ENCODE assay signal across 8 mouse cellular contexts in the genomic region with DNA sequence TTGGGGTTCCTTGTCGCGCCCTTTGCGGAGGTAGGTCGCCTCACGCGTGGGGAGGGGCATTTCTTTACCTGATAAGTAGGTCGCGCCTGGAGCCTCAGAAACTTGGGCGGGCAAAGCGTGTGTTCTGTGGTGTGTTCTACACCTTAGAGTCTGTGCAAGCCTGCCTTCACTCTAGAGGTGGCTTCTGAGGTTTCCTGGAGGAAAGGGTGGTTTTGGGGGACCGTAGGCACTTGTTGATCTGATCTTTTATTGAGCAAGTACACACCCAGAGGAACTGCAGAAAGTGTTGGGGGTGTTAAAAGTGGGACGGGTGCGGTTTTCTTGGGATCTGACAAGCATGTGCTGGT. TPM values are rescaled to one million over a fixed set of nuclear protein-coding genes. Genes with fewer than 3 reads are reported as not detected.
DNase-seq lines count a peak whose midpoint lies in the region; ATAC-seq and TF ChIP-seq lines count a peak whose summit lies in the region.

No protein-coding gene starts in this region.

- H3K27ac ChIP-seq in embryonic facial prominence, embryonic 15.5 days (replicated peaks): no peak overlapping the region
- H3K27ac ChIP-seq in midbrain, embryonic 16.5 days (ENCODE audit: low read length): no peak overlapping the region

- H3K9me3 ChIP-seq in embryonic facial prominence, embryonic 15.5 days (replicated peaks): no peaks in the 10 kb centered on the region
- H3K9me3 ChIP-seq in midbrain, embryonic 16.5 days (replicated peaks; ENCODE audit: control insufficient read depth, low read length, poor library complexity, severe bottlenecking): no peaks in the 10 kb centered on the region

- peaks cover 4% of the 10 kb centered on the region for H3K27me3 ChIP-seq in embryonic facial prominence, embryonic 15.5 days
- H3K27me3 ChIP-seq in midbrain, embryonic 16.5 days (ENCODE audit: control insufficient read depth, insufficient read depth, low read depth, low read length): no peaks in the 10 kb centered on the region

- peak overlapping the region; percentile 85 for H3K4me2 ChIP-seq in embryonic facial prominence, embryonic 15.5 days (replicated peaks)
- peak overlapping the region; percentile 73 for H3K4me2 ChIP-seq in midbrain, embryonic 16.5 days (ENCODE audit: low read length)

- H3K36me3 ChIP-seq in embryonic facial prominence, embryonic 15.5 days: no peaks in the 10 kb centered on the region
- no peaks in the 10 kb centered on the region for H3K36me3 ChIP-seq in midbrain, embryonic 16.5 days (ENCODE audit: control insufficient read depth, insufficient read depth, low read length)

- no peak for DNase-seq in lung, adult 2 months
- no peak for DNase-seq in lung, adult 18-20 months
- DNase-seq in cerebellum, adult 11-12 months: no peak
- DNase-seq in cerebellum, adult 18-20 months: no peak
- DNase-seq in kidney, adult 18-20 months: no peak

- TF ChIP-seq POLR2A in lung, adult 2 months (IDR thresholded peaks at IDR 0.05; ENCODE audit: borderline replicate concordance, extremely low read depth, low read depth, low read length): no peak

- WGBS in lung, adult 2 months: 17% methylated on average over 13 of the region's 13 CpGs
- WGBS in embryonic facial prominence, embryonic 15.5 days: 19% methylated on average over 13 of the region's 13 CpGs
- WGBS in midbrain, embryonic 16.5 days: 21% methylated on average over 13 of the region's 13 CpGs

- no peaks in the 10 kb centered on the region for H3K4me1 ChIP-seq in lung, adult 2 months (ENCODE audit: control insufficient read depth, insufficient read depth, low read length)
- H3K4me1 ChIP-seq in embryonic facial prominence, embryonic 15.5 days: peaks cover 6% of the 10 kb centered on the region; the same call in 1 of the 2 replicates
- H3K4me1 ChIP-seq in midbrain, embryonic 16.5 days (ENCODE audit: control insufficient read depth, insufficient read depth, low read length): no peaks in the 10 kb centered on the region

- peak overlapping the region; percentile 28 for H3K4me3 ChIP-seq in lung, adult 2 months (replicated peaks; ENCODE audit: extremely low read depth, low read depth, low read length)
- H3K4me3 ChIP-seq in embryonic facial prominence, embryonic 15.5 days (replicated peaks): peak overlapping the region; percentile 63
- peak overlapping the region; percentile 56 for H3K4me3 ChIP-seq in midbrain, embryonic 16.5 days (ENCODE audit: low read depth, low read length)

- no peak for TF ChIP-seq CTCF in lung, adult 2 months (IDR thresholded peaks at IDR 0.05; ENCODE audit: insufficient read depth, low read length)

- ATAC-seq in embryonic facial prominence, embryonic 15.5 days (ENCODE audit: insufficient number of reproducible peaks, low FRiP score, low TSS enrichment, low read depth): no peak; the same call in 1 of the 2 replicates
- peak; percentile 32 for ATAC-seq in inflammation-experienced regulatory T-cells, adult 6 months
- ATAC-seq in midbrain, embryonic 16.5 days: no peak; the same call in 1 of the 2 replicates

- peak overlapping the region; percentile 39 for H3K9ac ChIP-seq in embryonic facial prominence, embryonic 15.5 days
- H3K9ac ChIP-seq in midbrain, embryonic 16.5 days (ENCODE audit: low read depth, low read length): peak overlapping the region; percentile 64

RNA-seq across cellular contexts. Expression of a gene that starts 0.4 kb away (rescaled TPM):
- 0.06 and 0.11 TPM in 2 replicates for polyA plus RNA-seq in lung, adult 2 months (2012; rRNA removed)
- polyA plus RNA-seq in embryonic facial prominence, embryonic 15.5 days (2015; fragmentation: Nextera tagmentation; extraction: Ambion mirVana): 0.95 and 1.7 TPM in 2 replicates
- under 1 TPM in 2 of 3 experiments, not detected in 1; 0.20 to 0.74 TPM for polyA plus RNA-seq in inflammation-experienced regulatory T-cells, adult 6 months (2017; shearing (Covaris generic))
- 2.2 and 3.2 TPM in 2 replicates for polyA plus RNA-seq in midbrain, embryonic 16.5 days (2015; fragmentation: Nextera tagmentation; extraction: Ambion mirVana)
